Mouse (Mus musculus) hindbrain, embryonic 14.5 days (tissue): ENCODE data around the gene Ralgps1. TPM values are rescaled to one million over a fixed set of nuclear protein-coding genes. Genes with fewer than 3 reads are reported as not detected.

ENCODE experiments used
- ATAC-seq: fragments of 200-750 bp; cut with Nextera tagmentation; 2 replicates; pipeline ENCODE4 v1.8.0; 2017; ENCODE audit warnings: moderate number of reproducible peaks, mild to moderate bottlenecking, moderate TSS enrichment, moderate library complexity; ENCODE audit not compliant: low FRiP score
- DNase-seq: peaks from one replicate; pipeline ENCODE4 v3.0.0-alpha.2; 2015; ENCODE audit warnings: low spot score
- H3K27ac ChIP-seq: fragments of 300-500 bp; sonication (generic); 2 replicates; pipeline ENCODE4 v1.5.1; 2014; ENCODE audit warnings: mild to moderate bottlenecking, moderate library complexity
- H3K27me3 ChIP-seq: fragments of 300-500 bp; sonication (generic); 2 replicates; pipeline ENCODE4 v1.6.1; 2014; ENCODE audit warnings: mild to moderate bottlenecking, low read length, mixed read lengths; ENCODE audit not compliant: control insufficient read depth, insufficient read depth
- H3K36me3 ChIP-seq: fragments of 300-500 bp; sonication (generic); replicated peaks from 2 replicates; pipeline ENCODE4 v1.6.1; 2014; ENCODE audit not compliant: control insufficient read depth, insufficient read depth
- H3K4me1 ChIP-seq: fragments of 300-500 bp; sonication (generic); replicated peaks from 2 replicates; pipeline ENCODE4 v1.6.1; 2014; ENCODE audit warnings: antibody characterized with exemption, low read length, mixed read lengths; ENCODE audit not compliant: control insufficient read depth, insufficient read depth
- H3K4me2 ChIP-seq: fragments of 300-500 bp; sonication (generic); replicated peaks from 2 replicates; pipeline ENCODE4 v1.6.1; 2014; ENCODE audit warnings: mild to moderate bottlenecking, moderate library complexity
- H3K4me3 ChIP-seq: fragments of 300-500 bp; sonication (generic); replicated peaks from 2 replicates; pipeline ENCODE4 v1.5.1; 2014; ENCODE audit warnings: mild to moderate bottlenecking, low read length
- H3K9ac ChIP-seq: fragments of 300-500 bp; sonication (generic); 2 replicates; pipeline ENCODE4 v1.6.1; 2014
- H3K9me3 ChIP-seq: fragments of 300-500 bp; sonication (generic); 2 replicates; pipeline ENCODE4 v1.6.1; 2016; ENCODE audit warnings: low read length; ENCODE audit not compliant: control insufficient read depth
- WGBS: fragments of 180-500 bp; shearing (Covaris S2); extraction: QIAGEN DNeasy Blood & Tissue Kit; methylation state at CpG from one replicate; pipeline ENCODE4 v1.1.7; 2014; 5-methylcytosine and 5-hydroxymethylcytosine counted together
- polyA plus RNA-seq: library from polyadenylated mRNA; unstranded; fragments of >200 nt; fragmentation: Nextera tagmentation; extraction: Ambion mirVana; gene quantifications from 2 replicates; pipeline ENCODE4 v1.2.1, GENCODE M21; 2014

Gene Ralgps1
- polyA plus RNA-seq, 1 experiment from 2014 or later: 57.0 TPM

GRCm38 (mm10) chr2:33303416-33303947, 67.8 kb downstream of the Ralgps1 start:
- Histone ChIP-seq H3K9ac (no peak overlapping the region), H3K27ac (no peak overlapping the region), H3K4me3 (no peak overlapping the region), H3K9me3 (no peaks in the 10 kb centered on the region), H3K36me3 (no peaks in the 10 kb centered on the region; the same call in 1 of the 2 replicates), H3K4me2 (no peak overlapping the region), H3K27me3 (no peaks in the 10 kb centered on the region), H3K4me1 (peaks cover 5% of the 10 kb centered on the region; the same call in 1 of the 2 replicates)
- ATAC-seq: no peak
- no peak for DNase-seq
- WGBS: 79% methylated on average over 11 of the region's 11 CpGs

GRCm38 (mm10) chr2:33302828-33303227, 68.5 kb downstream of the Ralgps1 start:
- 82% methylated on average over 4 of the region's 4 CpGs for WGBS
- Histone ChIP-seq H3K27me3 (no peaks in the 10 kb centered on the region), H3K9ac (no peak overlapping the region), H3K9me3 (no peaks in the 10 kb centered on the region), H3K4me1 (peaks cover 5% of the 10 kb centered on the region; the same call in 1 of the 2 replicates), H3K4me3 (no peak overlapping the region), H3K36me3 (peaks cover under 1% of the 10 kb centered on the region; the same call in 1 of the 2 replicates), H3K4me2 (no peak overlapping the region), H3K27ac (no peak overlapping the region)
- ATAC-seq (no peak), DNase-seq (no peak)

GRCm38 (mm10) chr2:33302405-33302804, 68.9 kb downstream of the Ralgps1 start:
- ATAC-seq (no peak), DNase-seq (no peak)
- H3K27me3 ChIP-seq: no peaks in the 10 kb centered on the region
- peaks cover 5% of the 10 kb centered on the region; the same call in 1 of the 2 replicates for H3K4me1 ChIP-seq
- H3K27ac ChIP-seq: no peak overlapping the region
- no peak overlapping the region for H3K9ac ChIP-seq
- H3K9me3 ChIP-seq: no peaks in the 10 kb centered on the region
- no peak overlapping the region for H3K4me2 ChIP-seq
- H3K4me3 ChIP-seq: no peak overlapping the region
- WGBS: 79% methylated on average over 3 of the region's 3 CpGs
- peaks cover 4% of the 10 kb centered on the region; the same call in 1 of the 2 replicates for H3K36me3 ChIP-seq

GRCm38 (mm10) chr2:33300371-33301046, 70.8 kb downstream of the Ralgps1 start:
- 58% methylated on average over 3 of the region's 3 CpGs for WGBS
- peaks cover 5% of the 10 kb centered on the region; the same call in 1 of the 2 replicates for H3K4me1 ChIP-seq
- no peak for DNase-seq

GRCm38 (mm10) chr2:33298928-33299327, 72.4 kb downstream of the Ralgps1 start:
- no peak overlapping the region for H3K4me3 ChIP-seq
- H3K27ac ChIP-seq: no peak overlapping the region
- H3K9me3 ChIP-seq: no peaks in the 10 kb centered on the region
- DNase-seq: no peak
- 84% methylated on average over 4 of the region's 4 CpGs for WGBS
- no peak overlapping the region for H3K9ac ChIP-seq
- ATAC-seq: no peak
- H3K27me3 ChIP-seq: no peaks in the 10 kb centered on the region
- no peak overlapping the region for H3K4me2 ChIP-seq
- H3K36me3 ChIP-seq: 0 out of 2 replicates have a peak, but pooled peaks cover 4% of the 10 kb centered on the region
- H3K4me1 ChIP-seq: peaks cover 5% of the 10 kb centered on the region; the same call in 1 of the 2 replicates

More at GRCm38 (mm10) chr2:33300371-33301046, 70.8 kb downstream of the Ralgps1 start:
- Histone ChIP-seq H3K27ac (no peak overlapping the region), H3K9me3 (no peaks in the 10 kb centered on the region), H3K36me3 (peaks cover 4% of the 10 kb centered on the region; the same call in 1 of the 2 replicates), H3K4me2 (no peak overlapping the region), H3K4me3 (no peak overlapping the region), H3K9ac (no peak overlapping the region), H3K27me3 (no peaks in the 10 kb centered on the region)
- no peak for ATAC-seq

- no peak overlapping the region for H3K27ac ChIP-seq
- no peaks in the 10 kb centered on the region for H3K27me3 ChIP-seq
- no peak overlapping the region for H3K4me3 ChIP-seq
- no peaks in the 10 kb centered on the region for H3K4me1 ChIP-seq
- H3K9ac ChIP-seq: no peak overlapping the region
- H3K4me2 ChIP-seq: no peak overlapping the region
- WGBS: 85% methylated on average over 5 of the region's 5 CpGs
- 0 out of 2 replicates have a peak, but pooled peaks cover 4% of the 10 kb centered on the region for H3K36me3 ChIP-seq
- no peaks in the 10 kb centered on the region for H3K9me3 ChIP-seq
- ATAC-seq: no peak
- no peak for DNase-seq
These were observed 76.2 kb downstream of the Ralgps1 start for GRCm38 (mm10) chr2:33295115-33295514.

GRCm38 (mm10) chr2:33292057-33292456, 79.2 kb downstream of the Ralgps1 start:
- 0 out of 2 replicates have a peak, but pooled peaks cover 9% of the 10 kb centered on the region for H3K36me3 ChIP-seq

GRCm38 (mm10) chr2:33290491-33290890, 80.8 kb downstream of the Ralgps1 start:
- WGBS: 84% methylated on average over 8 of the region's 8 CpGs
- no peaks in the 10 kb centered on the region for H3K27me3 ChIP-seq
- H3K9me3 ChIP-seq: 0 out of 2 replicates have a peak, but pooled peaks cover 4% of the 10 kb centered on the region

More at GRCm38 (mm10) chr2:33292057-33292456, 79.2 kb downstream of the Ralgps1 start:
- Histone ChIP-seq H3K9me3 (0 out of 2 replicates have a peak, but pooled peaks cover 4% of the 10 kb centered on the region), H3K9ac (no peak overlapping the region), H3K4me2 (no peak overlapping the region), H3K4me1 (no peaks in the 10 kb centered on the region), H3K4me3 (no peak overlapping the region), H3K27me3 (no peaks in the 10 kb centered on the region), H3K27ac (no peak overlapping the region)
- WGBS: 82% methylated on average over 2 of the region's 2 CpGs
- no peak for DNase-seq
- no peak for ATAC-seq

GRCm38 (mm10) chr2:33288837-33289236, 82.4 kb downstream of the Ralgps1 start:
- Histone ChIP-seq H3K9me3 (0 out of 2 replicates have a peak, but pooled peaks cover 4% of the 10 kb centered on the region), H3K27me3 (no peaks in the 10 kb centered on the region), H3K9ac (no peak overlapping the region), H3K4me2 (no peak overlapping the region), H3K36me3 (peaks cover 18% of the 10 kb centered on the region; the same call in 1 of the 2 replicates), H3K4me1 (no peaks in the 10 kb centered on the region), H3K27ac (no peak overlapping the region), H3K4me3 (no peak overlapping the region)
- ATAC-seq (no peak), DNase-seq (no peak)
- 97% methylated on average over 5 of the region's 5 CpGs for WGBS

More at GRCm38 (mm10) chr2:33290491-33290890, 80.8 kb downstream of the Ralgps1 start:
- DNase-seq (no peak), ATAC-seq (no peak)
- Histone ChIP-seq H3K27ac (no peak overlapping the region), H3K9ac (no peak overlapping the region), H3K4me2 (no peak overlapping the region), H3K4me1 (no peaks in the 10 kb centered on the region), H3K36me3 (0 out of 2 replicates have a peak, but pooled peaks cover 9% of the 10 kb centered on the region), H3K4me3 (no peak overlapping the region)
